Mouse (Mus musculus) heart, embryonic 13.5 days (tissue): ENCODE data around the gene Elk3. TPM values are rescaled to one million over a fixed set of nuclear protein-coding genes. Genes with fewer than 3 reads are reported as not detected.

Experiments
- ATAC-seq: fragments of 200-750 bp; cut with Nextera tagmentation; 2 replicates; pipeline ENCODE4 v1.8.0; 2017; ENCODE audit warnings: moderate TSS enrichment; ENCODE audit not compliant: insufficient number of reproducible peaks, low FRiP score, low TSS enrichment; ENCODE audit errors: extremely low read depth
- H3K27ac ChIP-seq: fragments of 300-500 bp; sonication (generic); replicated peaks from 2 replicates; pipeline ENCODE4 v1.5.1; 2015; ENCODE audit warnings: moderate library complexity, mild to moderate bottlenecking, inconsistent platforms
- H3K27me3 ChIP-seq: fragments of 300-500 bp; sonication (generic); replicated peaks from 2 replicates; pipeline ENCODE4 v1.6.1; 2015; ENCODE audit warnings: mild to moderate bottlenecking, inconsistent platforms
- H3K36me3 ChIP-seq: fragments of 300-500 bp; sonication (generic); 2 replicates; pipeline ENCODE4 v1.6.1; 2015; ENCODE audit warnings: mild to moderate bottlenecking, inconsistent platforms
- H3K4me1 ChIP-seq: fragments of 300-500 bp; sonication (generic); 2 replicates; pipeline ENCODE4 v1.6.1; 2015; ENCODE audit warnings: inconsistent platforms
- H3K4me2 ChIP-seq: fragments of 300-500 bp; sonication (generic); 2 replicates; pipeline ENCODE4 v1.6.1; 2015; ENCODE audit warnings: inconsistent platforms, mild to moderate bottlenecking, moderate library complexity
- H3K4me3 ChIP-seq: fragments of 300-500 bp; sonication (generic); 2 replicates; pipeline ENCODE4 v1.5.1; 2015; ENCODE audit warnings: moderate library complexity, mild to moderate bottlenecking, inconsistent platforms
- H3K9ac ChIP-seq: fragments of 300-500 bp; sonication (generic); 2 replicates; pipeline ENCODE4 v1.6.1; 2015; ENCODE audit warnings: inconsistent platforms, mild to moderate bottlenecking, moderate library complexity
- H3K9me3 ChIP-seq: fragments of 300-500 bp; sonication (generic); 2 replicates; pipeline ENCODE4 v1.6.1; 2016; ENCODE audit warnings: inconsistent platforms
- WGBS: fragments of 180-500 bp; shearing (Covaris S2); methylation state at CpG from one replicate; pipeline ENCODE4 v1.1.7; 2015; ENCODE audit warnings: mixed read lengths; 5-methylcytosine and 5-hydroxymethylcytosine counted together
- polyA plus RNA-seq: library from polyadenylated mRNA; unstranded; fragments of >200 nt; fragmentation: Nextera tagmentation; extraction: Ambion mirVana; gene quantifications from 2 replicates; pipeline ENCODE4 v1.2.1, GENCODE M21; 2015

Gene Elk3
- polyA plus RNA-seq, 1 experiment from 2014 or later, result 38.3 TPM

DNA sequence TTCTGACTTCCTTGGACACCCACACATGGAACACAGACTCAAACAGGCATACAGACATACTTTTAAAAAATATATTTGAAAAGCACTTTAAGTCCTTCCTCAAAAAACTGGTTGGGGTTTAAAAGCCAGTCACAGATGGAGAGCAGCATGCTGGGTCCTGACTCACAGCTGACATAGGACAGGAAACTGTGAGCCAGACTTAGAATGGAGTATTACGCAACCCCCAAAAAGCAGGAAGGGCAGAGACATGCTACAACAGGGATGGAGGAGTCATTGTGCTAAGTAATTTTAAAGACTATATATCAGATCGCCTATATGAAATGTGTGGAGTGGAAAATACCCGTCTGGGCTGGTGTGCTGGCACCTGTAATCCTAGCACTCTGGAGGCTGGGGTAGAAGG lies 42.6 kb downstream of the Elk3 start:
- Histone ChIP-seq H3K27me3 (no peaks in the 10 kb centered on the region), H3K36me3 (peaks cover 58% of the 10 kb centered on the region), H3K9ac (no peak overlapping the region), H3K9me3 (no peaks in the 10 kb centered on the region), H3K4me1 (peaks cover 50% of the 10 kb centered on the region), H3K4me2 (no peak overlapping the region), H3K4me3 (no peak overlapping the region), H3K27ac (no peak overlapping the region)
- WGBS, result 84% methylated on average over 3 of the region's 3 CpGs
- no peak for ATAC-seq

DNA sequence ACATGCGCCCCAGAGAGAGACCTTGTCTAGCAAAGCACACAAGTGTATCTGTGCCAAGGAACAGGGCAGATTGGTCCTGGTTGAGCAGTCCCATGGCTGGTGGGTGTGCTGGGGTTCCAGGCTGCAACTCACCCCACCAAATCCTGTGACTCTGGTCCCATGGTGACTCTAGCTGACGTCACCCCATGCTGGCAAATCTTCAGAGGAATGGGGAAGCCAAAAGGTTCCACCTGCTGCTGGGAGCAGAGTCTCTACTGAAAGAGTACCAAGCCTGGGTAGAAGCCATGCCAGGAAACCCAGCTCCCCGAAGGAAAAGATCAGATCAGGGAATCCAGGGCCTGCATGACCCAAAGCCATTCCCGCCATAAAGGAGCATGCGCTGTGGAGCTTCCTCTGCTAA lies 43.4 kb downstream of the Elk3 start:
- peaks cover 50% of the 10 kb centered on the region for H3K4me1 ChIP-seq
- peaks cover 59% of the 10 kb centered on the region for H3K36me3 ChIP-seq
- 84% methylated on average over 5 of the region's 5 CpGs for WGBS
- H3K4me2 ChIP-seq, result no peak overlapping the region
- no peaks in the 10 kb centered on the region for H3K27me3 ChIP-seq
- no peak overlapping the region for H3K9ac ChIP-seq
- no peaks in the 10 kb centered on the region for H3K9me3 ChIP-seq
- H3K27ac ChIP-seq, result no peak overlapping the region
- ATAC-seq, result no peak
- H3K4me3 ChIP-seq, result no peak overlapping the region

DNA sequence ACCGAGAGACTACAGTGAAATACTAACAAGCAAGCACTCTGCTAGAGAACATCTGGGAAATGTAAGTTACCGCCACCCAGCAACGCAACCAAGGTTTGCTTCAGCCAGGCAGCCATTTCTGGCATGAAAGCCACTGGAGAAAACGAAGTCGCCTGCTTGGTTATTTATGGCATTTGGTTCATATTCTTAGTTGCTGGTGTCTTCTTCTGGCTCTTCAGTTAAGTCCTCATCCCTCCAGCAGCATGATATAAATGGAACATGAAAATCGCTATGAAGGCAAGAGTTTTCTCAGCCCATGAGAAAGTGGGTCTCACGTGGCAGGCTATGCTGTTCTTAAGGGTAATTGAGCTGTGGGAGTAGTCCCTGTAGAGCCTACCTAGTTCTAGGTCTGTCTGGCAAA lies 44.4 kb downstream of the Elk3 start:
- 81% methylated on average over 7 of the region's 7 CpGs for WGBS
- peaks cover 53% of the 10 kb centered on the region for H3K4me1 ChIP-seq
- no peak overlapping the region for H3K4me3 ChIP-seq
- no peak for ATAC-seq
- no peak overlapping the region for H3K4me2 ChIP-seq
- H3K27ac ChIP-seq, result no peak overlapping the region
- H3K36me3 ChIP-seq, result peaks cover 57% of the 10 kb centered on the region
- H3K27me3 ChIP-seq, result no peaks in the 10 kb centered on the region
- no peak overlapping the region for H3K9ac ChIP-seq
- H3K9me3 ChIP-seq, result no peaks in the 10 kb centered on the region

DNA sequence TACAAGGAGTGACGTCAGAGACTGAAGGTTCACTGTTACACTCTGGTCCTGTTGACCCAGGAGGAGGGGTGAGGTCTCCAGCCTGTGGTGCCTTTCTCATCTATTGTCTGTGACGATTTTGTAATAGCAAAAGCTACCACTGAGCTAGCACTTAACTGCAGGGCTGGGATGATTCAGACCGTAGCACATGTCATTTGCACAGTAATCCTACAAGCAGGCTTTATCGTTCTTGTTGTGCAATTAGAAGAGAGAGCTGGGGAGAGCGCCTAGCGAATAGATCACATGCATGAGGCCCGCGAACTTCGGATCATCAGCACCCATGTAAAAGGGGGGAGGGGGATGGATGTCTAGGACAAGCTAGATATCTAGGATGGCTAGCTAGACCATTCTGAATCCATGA lies 45.1 kb downstream of the Elk3 start:
- Histone ChIP-seq H3K4me1 (peaks cover 60% of the 10 kb centered on the region), H3K4me2 (no peak overlapping the region), H3K27me3 (no peaks in the 10 kb centered on the region), H3K27ac (no peak overlapping the region), H3K9ac (no peak overlapping the region), H3K4me3 (no peak overlapping the region), H3K36me3 (peaks cover 58% of the 10 kb centered on the region), H3K9me3 (no peaks in the 10 kb centered on the region)
- ATAC-seq, result no peak
- WGBS, result 85% methylated on average over 9 of the region's 9 CpGs

DNA sequence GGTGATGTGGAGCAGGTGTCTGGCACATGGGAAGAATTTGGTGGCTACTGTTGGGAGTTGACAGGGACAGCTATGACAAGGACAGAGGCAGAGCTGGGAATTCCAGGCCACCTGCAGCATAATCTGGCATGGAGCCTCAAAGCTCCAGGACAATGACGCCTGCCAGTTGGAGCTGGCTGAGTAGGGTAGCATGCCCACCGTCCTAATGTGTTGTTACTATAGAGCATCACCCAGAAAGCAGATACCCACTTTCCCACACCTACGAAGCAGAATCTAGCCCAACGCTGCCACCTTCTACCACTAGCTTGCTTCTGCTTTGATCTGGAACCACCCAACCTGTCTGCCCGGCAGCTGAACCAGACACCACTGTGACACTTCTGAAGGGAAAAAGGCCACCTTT lies 46.9 kb downstream of the Elk3 start:
- Histone ChIP-seq H3K36me3 (peaks cover 61% of the 10 kb centered on the region), H3K9me3 (no peaks in the 10 kb centered on the region), H3K4me3 (no peak overlapping the region), H3K27ac (peak overlapping the region; percentile 88), H3K4me1 (peaks cover 63% of the 10 kb centered on the region), H3K27me3 (no peaks in the 10 kb centered on the region), H3K9ac (peak overlapping the region; percentile 8; the same call in 1 of the 2 replicates), H3K4me2 (no peak overlapping the region)
- ATAC-seq, result 0 out of 2 replicates have a peak, but pooled peaks have one; percentile 9
- 72% methylated on average over 5 of the region's 5 CpGs for WGBS

DNA sequence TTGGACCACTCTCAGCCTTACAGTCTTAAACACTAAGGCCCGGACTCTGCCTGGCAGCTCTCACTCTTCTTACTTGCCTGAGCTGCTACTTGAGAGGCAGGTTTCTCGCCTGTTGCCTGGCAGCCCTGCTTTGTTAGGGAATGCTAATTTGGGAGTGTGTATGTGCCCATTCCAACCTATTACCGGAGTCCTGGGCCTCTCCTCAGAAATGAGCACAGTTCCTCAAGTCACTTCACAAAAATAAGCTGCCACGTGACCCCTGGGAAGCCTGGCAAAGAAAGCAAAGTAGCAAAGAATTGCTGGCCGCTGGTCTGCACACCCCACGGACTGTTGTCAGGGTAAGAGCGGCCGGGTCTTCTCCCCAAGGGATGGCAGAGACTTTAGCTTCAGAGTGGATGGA lies 47.5 kb downstream of the Elk3 start:
- no peak for ATAC-seq
- Histone ChIP-seq H3K9ac (peak overlapping the region; percentile 62), H3K4me3 (no peak overlapping the region), H3K36me3 (peaks cover 62% of the 10 kb centered on the region), H3K27ac (peak overlapping the region; percentile 88), H3K4me2 (peak overlapping the region; percentile 13; the same call in 1 of the 2 replicates), H3K4me1 (peaks cover 63% of the 10 kb centered on the region), H3K9me3 (no peaks in the 10 kb centered on the region), H3K27me3 (no peaks in the 10 kb centered on the region)
- WGBS, result 56% methylated on average over 8 of the region's 8 CpGs

DNA sequence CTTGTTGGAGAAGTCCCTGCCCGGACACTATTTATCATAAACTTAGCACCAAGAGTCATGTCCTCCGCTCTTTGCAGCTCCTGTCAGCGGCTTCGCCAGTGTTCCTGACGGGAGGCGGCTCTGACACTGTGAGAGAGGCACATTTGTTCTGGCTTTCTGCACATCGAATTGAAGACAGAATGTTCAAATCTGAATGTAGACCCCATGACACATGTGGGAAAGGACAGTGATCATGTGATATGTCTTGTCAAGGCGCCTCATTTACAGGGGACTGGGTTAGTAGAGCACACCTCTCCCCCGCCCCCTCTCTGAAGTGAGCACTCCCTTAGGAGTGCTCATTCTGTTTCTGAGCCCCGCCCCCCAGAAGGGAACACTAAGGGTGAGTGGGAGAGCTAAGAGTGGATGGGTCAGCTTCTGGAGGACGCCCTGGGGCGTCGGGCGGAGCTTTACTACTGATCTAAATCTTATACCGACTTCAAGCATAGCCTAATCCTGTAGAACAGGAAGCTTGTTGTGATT lies 48.9 kb downstream of the Elk3 start:
- peak overlapping the region; percentile 88 for H3K27ac ChIP-seq
- ATAC-seq, result peak; percentile 49
- peaks cover 64% of the 10 kb centered on the region for H3K4me1 ChIP-seq
- H3K4me3 ChIP-seq, result peak overlapping the region; percentile 30
- no peaks in the 10 kb centered on the region for H3K9me3 ChIP-seq
- no peaks in the 10 kb centered on the region for H3K27me3 ChIP-seq
- peak overlapping the region; percentile 69 for H3K9ac ChIP-seq
- H3K4me2 ChIP-seq, result peak overlapping the region; percentile 65
- H3K36me3 ChIP-seq, result peaks cover 57% of the 10 kb centered on the region
- 5% methylated on average over 15 of the region's 15 CpGs for WGBS

DNA sequence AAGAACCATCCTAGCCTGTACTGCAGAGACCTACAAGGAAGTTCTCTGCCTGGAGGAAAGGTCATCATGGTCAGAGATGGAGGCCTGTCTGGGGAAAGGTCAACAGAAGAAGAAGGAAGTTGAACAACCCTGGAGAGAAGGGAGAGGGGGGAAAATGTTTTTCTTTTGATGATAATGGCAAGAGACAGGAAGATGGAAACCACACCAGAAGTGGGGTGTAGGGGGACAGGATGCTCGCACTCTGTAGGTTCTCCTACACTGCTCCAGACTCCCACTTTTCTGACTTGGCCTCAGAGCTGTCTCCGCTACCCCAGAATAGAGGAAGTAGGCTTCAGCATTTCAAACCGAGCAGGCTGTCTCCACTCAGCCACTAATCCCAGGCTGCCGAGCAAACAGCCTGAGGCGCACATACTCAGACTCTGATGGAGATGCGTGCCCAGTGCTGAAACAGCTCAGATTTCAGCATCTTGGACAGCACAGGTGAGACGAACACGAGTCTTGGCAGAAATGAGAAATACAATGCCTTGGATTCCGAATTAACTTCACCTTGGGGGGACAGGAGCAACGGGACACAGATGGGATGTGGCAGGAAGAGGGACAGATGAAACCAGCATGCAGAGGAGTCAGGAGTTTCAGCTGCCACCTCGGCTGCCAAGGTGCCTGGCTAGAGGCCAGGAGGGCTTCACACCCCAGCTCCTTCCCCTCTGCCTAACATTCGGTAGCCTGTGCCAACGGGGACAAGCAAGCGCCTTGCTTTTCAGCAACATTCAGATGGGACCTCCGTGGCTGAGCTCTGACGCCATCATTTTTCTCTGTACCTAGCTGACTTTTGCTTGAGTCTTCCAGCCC lies 49.6 kb downstream of the Elk3 start:
- peaks cover 59% of the 10 kb centered on the region for H3K36me3 ChIP-seq
- H3K4me3 ChIP-seq, result peak overlapping the region; percentile 30
- peaks cover 70% of the 10 kb centered on the region for H3K4me1 ChIP-seq
- 16% methylated on average over 16 of the region's 16 CpGs for WGBS
- no peaks in the 10 kb centered on the region for H3K27me3 ChIP-seq
- H3K4me2 ChIP-seq, result peak overlapping the region; percentile 65
- H3K27ac ChIP-seq, result peak overlapping the region; percentile 88
- no peaks in the 10 kb centered on the region for H3K9me3 ChIP-seq
- ATAC-seq, result 0 out of 2 replicates have a peak, but pooled peaks have one; percentile 9
- peak overlapping the region; percentile 69 for H3K9ac ChIP-seq

DNA sequence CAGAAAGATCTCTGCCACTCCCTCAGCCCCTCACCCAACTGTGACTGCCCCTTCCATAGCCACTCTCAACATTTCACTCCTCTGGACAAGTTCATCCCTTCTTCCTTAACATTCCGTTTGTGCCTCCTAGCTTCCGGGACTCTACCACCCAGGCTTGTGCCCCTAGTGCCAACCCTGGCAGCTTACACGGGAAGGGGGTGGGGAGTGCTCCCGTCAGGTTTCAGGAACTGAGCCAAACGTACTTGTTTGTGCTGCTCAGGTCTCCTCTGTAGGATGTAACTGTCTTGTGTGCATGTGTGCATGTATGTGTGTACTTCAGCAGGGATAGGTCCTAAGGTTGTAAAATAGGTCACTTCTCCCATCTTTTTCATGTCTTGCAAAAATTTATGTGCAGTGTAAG lies 51.1 kb downstream of the Elk3 start:
- no peak for ATAC-seq
- Histone ChIP-seq H3K4me1 (peaks cover 73% of the 10 kb centered on the region), H3K4me2 (no peak overlapping the region), H3K9me3 (no peaks in the 10 kb centered on the region), H3K27me3 (no peaks in the 10 kb centered on the region), H3K9ac (no peak overlapping the region), H3K36me3 (peaks cover 46% of the 10 kb centered on the region), H3K4me3 (no peak overlapping the region), H3K27ac (no peak overlapping the region)
- WGBS, result 65% methylated on average over 5 of the region's 5 CpGs

DNA sequence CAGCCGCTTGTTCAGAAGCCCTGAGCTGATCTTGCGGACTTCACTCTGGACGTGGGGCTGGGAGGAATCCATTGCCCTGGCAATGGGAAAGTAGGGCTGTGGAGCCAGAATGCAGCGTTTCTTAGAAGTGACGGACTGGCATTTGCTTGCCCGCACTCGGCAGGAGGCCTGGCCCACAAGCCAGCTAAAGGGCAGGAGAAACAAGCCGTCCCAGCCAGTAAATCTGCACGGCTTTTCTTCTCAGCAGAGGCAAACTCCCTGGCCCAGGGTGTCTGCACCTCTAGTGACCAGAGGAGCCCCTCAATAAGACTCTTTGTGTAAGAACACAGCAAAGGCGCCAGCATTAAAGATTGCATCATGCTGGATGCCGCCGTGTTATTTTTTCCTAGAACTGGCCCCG lies 55.6 kb downstream of the Elk3 start:
- Histone ChIP-seq H3K36me3 (peaks cover 54% of the 10 kb centered on the region), H3K27me3 (no peaks in the 10 kb centered on the region), H3K4me3 (no peak overlapping the region), H3K9ac (0 out of 2 replicates have a peak overlapping the region, but pooled peaks have one; percentile 48), H3K27ac (peak overlapping the region; percentile 75), H3K4me2 (peak overlapping the region; percentile 8; the same call in 1 of the 2 replicates), H3K9me3 (no peaks in the 10 kb centered on the region), H3K4me1 (peaks cover 47% of the 10 kb centered on the region)
- ATAC-seq, result no peak
- WGBS, result 45% methylated on average over 13 of the region's 13 CpGs

DNA sequence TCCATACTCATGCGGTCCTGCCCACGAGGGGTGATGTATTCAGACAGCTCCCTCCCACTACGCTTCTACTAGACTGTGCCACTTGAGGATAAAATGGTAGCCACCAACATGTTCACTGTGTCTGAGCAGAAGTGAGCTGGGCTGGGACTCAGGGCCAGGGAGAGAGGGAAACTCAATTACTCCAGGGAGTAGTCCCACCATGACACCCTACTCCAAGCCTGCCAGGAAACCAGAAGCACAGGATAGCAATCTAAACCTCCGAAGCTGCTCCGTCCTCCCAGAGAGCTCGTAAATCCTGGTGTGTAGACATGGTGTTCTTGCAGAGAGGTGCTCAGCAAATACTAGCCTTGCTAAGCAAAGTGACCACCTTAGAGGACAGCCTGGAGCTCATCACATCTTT lies 57.8 kb downstream of the Elk3 start:
- Histone ChIP-seq H3K27me3 (no peaks in the 10 kb centered on the region), H3K9ac (no peak overlapping the region), H3K4me1 (peaks cover 50% of the 10 kb centered on the region), H3K4me3 (no peak overlapping the region), H3K4me2 (no peak overlapping the region), H3K9me3 (no peaks in the 10 kb centered on the region), H3K36me3 (peaks cover 59% of the 10 kb centered on the region), H3K27ac (no peak overlapping the region)
- no peak for ATAC-seq
- 89% methylated on average over 6 of the region's 6 CpGs for WGBS

DNA sequence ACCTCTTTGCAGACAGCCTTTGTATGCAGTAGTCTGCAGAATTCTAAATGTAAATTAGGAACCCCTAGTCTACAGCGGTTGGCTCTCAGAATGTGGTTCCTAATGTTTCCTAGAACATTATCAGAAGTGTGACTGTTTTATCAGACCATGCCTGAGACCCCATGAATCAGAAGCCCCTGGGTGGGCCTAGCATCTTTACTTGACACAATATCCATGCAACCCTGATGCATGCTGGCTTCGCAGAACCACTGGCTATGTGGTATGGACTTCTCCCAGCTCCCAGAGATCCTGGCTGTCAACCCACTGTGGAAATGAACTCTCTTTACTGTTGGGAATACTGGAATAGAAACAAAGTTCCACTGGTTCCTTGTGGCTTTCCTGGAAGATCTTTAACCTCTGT lies 58.3 kb downstream of the Elk3 start:
- H3K27ac ChIP-seq, result no peak overlapping the region
- H3K36me3 ChIP-seq, result peaks cover 62% of the 10 kb centered on the region
- ATAC-seq, result no peak
- no peak overlapping the region for H3K4me2 ChIP-seq
- no peak overlapping the region for H3K4me3 ChIP-seq
- H3K27me3 ChIP-seq, result no peaks in the 10 kb centered on the region
- H3K4me1 ChIP-seq, result peaks cover 55% of the 10 kb centered on the region
- H3K9ac ChIP-seq, result no peak overlapping the region
- H3K9me3 ChIP-seq, result no peaks in the 10 kb centered on the region
- WGBS, result 91% methylated on average over 2 of the region's 2 CpGs
